Mouse (Mus musculus): Measurements from ENCODE around the gene Hmx2.

DNA sequence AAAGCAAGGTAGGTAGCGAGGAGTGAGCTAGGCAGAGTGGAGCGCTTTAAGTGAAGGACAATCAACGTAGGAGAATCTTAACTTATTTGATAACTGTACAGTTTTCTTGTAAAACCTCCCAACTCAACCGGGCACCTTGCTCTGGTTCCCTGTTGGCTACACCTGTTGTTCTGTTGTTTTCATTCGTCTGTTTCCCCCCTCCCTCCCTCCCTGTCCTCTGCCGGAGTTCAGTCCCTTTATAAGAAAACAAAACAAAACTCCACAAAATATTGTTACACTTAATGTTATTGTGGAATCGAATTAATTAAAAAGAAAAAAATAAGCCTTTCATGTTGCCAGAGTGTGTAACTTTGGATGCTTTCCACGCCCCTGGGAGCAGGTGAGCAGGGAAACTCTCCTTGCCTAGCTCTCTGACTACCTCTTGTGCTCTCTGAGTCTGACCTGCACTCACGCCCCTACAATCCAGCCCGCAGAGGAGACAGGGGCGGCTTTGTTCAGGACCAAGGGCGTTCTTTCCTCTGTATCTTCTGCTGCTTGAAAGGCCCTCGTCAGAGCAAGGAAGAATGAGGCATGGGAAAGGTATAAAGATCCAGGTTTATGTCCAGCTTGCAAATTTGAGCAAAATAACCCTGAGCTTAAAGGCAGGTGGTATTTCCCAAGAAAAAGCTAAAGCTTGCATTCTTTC, 2.7 kb upstream of the Hmx2 start:
- TF ChIP-seq CTCF (IDR thresholded peaks at IDR 0.05; ENCODE audit: low read depth): no peak
- no peak for TF ChIP-seq EP300 (IDR thresholded peaks at IDR 0.05; ENCODE audit: low read depth)
